Mouse (Mus musculus) ES-Bruce4 (cell line): ENCODE measurements around the gene Tnfsf9.

Experiments used
- CTCF ChIP-seq: IDR thresholded peaks from one replicate; pipeline ENCODE4 v1.8.1; 2011; ENCODE audit warnings: low read depth, low read length
- POLR2A ChIP-seq: IDR thresholded peaks from one replicate; pipeline ENCODE4 v1.8.1; 2011; ENCODE audit warnings: low read length; ENCODE audit not compliant: insufficient read depth

DNA sequence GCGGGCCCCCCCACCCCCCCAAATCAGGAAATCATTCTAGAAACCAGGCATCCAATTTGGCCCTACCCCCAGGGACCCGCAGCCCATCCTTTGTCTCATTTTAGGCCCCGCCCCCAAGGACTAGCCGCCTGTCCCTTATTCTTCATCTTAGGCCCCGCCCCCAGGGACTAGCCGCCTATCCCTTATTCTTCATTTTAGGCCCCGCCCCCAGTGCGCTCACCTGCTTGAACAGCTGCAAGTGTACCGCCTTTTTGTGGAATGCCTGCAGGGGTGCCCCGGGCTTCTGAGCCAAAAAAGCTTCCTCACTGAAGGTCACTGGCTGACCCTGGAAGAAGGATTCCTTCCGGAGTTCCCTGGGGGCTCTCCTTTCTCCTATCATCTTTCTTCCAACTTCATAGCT lies 34.4 kb upstream of the Tnfsf9 start:
- TF ChIP-seq CTCF (no peak), POLR2A (no peak)
